8 mouse cellular contexts compared by ENCODE assay signal in genomic region chr2:118976282-118976929, GRCm38 (mm10). TPM values are rescaled to one million over a fixed set of nuclear protein-coding genes. Genes with fewer than 3 reads are reported as not detected.
A peak's percentile ranks its signal among the peaks of the same experiment; 100 is the strongest.
DNase-seq lines count a peak whose midpoint lies in the region; ATAC-seq and TF ChIP-seq lines count a peak whose summit lies in the region.

No protein-coding gene starts in this region.

- peak overlapping the region; percentile 98 for H3K4me2 ChIP-seq in kidney, embryonic 15.5 days
- peak overlapping the region; percentile 92 for H3K4me2 ChIP-seq in limb, embryonic 15.5 days
- H3K4me2 ChIP-seq in midbrain, postnatal 0 days (ENCODE audit: low read depth, low read length, poor library complexity, severe bottlenecking), result peak overlapping the region; percentile 87

- H3K27ac ChIP-seq in embryonic fibroblast, embryonic 13.5 days (ENCODE audit: insufficient read depth, low read length), result no peak overlapping the region
- H3K27ac ChIP-seq in heart, embryonic 10.5 days, result peak overlapping the region; percentile 87
- no peak overlapping the region for H3K27ac ChIP-seq in kidney, embryonic 15.5 days
- H3K27ac ChIP-seq in limb, embryonic 15.5 days, result no peak overlapping the region
- peak overlapping the region; percentile 32; the same call in 1 of the 2 replicates for H3K27ac ChIP-seq in midbrain, postnatal 0 days (ENCODE audit: low read depth, low read length)

- no peak for TF ChIP-seq POLR2A in embryonic fibroblast, embryonic 13.5 days (IDR thresholded peaks at IDR 0.05; ENCODE audit: low read depth, low read length)

- peak; percentile 93 for DNase-seq in brain, adult 2 months (ENCODE audit: low read depth, low spot score)
- peak; percentile 93 for DNase-seq in heart, embryonic 10.5 days (ENCODE audit: low spot score)
- DNase-seq in midbrain, postnatal 0 days (ENCODE audit: low spot score), result peak; percentile 80
- DNase-seq in spleen, postnatal 10 days (ENCODE audit: low spot score in 2 of 2), result peak; percentile 86 to 92

- H3K79me3 ChIP-seq in C2C12 (ENCODE audit: low read depth), result no peaks in the 10 kb centered on the region

- H3K79me2 ChIP-seq in C2C12 (ENCODE audit: control insufficient read depth, insufficient read depth), result no peaks in the 10 kb centered on the region

- no peak overlapping the region for H3K4me3 ChIP-seq in C2C12 (ENCODE audit: insufficient read depth, poor library complexity, severe bottlenecking)
- H3K4me3 ChIP-seq in embryonic fibroblast, embryonic 13.5 days (ENCODE audit: insufficient read depth, low read length), result peak overlapping the region; percentile 12
- peak overlapping the region; percentile 76 for H3K4me3 ChIP-seq in heart, embryonic 10.5 days
- H3K4me3 ChIP-seq in kidney, embryonic 15.5 days (replicated peaks), result peak overlapping the region; percentile 64
- H3K4me3 ChIP-seq in limb, embryonic 15.5 days, result peak overlapping the region; percentile 55
- H3K4me3 ChIP-seq in midbrain, postnatal 0 days (ENCODE audit: low read depth, low read length), result peak overlapping the region; percentile 50

- no peaks in the 10 kb centered on the region for H3K27me3 ChIP-seq in C2C12 (ENCODE audit: control insufficient read depth, insufficient read depth, insufficient read length)
- H3K27me3 ChIP-seq in heart, embryonic 10.5 days (ENCODE audit: insufficient read depth, poor library complexity, severe bottlenecking), result peaks cover 46% of the 10 kb centered on the region
- peaks cover 58% of the 10 kb centered on the region for H3K27me3 ChIP-seq in kidney, embryonic 15.5 days
- H3K27me3 ChIP-seq in limb, embryonic 15.5 days, result peaks cover 38% of the 10 kb centered on the region
- peaks cover 17% of the 10 kb centered on the region for H3K27me3 ChIP-seq in midbrain, postnatal 0 days (ENCODE audit: insufficient read depth, low read length)

- 1% methylated on average over 57 of the region's 57 CpGs for WGBS in heart, embryonic 10.5 days
- WGBS in kidney, embryonic 15.5 days, result under 1% methylated on average over 57 of the region's 57 CpGs
- WGBS in limb, embryonic 15.5 days, result 1% methylated on average over 57 of the region's 57 CpGs
- whole genome bisulfite sequencing in midbrain, postnatal 0 days, result under 1% methylated on average over 57 of the region's 57 CpGs

- peak; percentile 84 for ATAC-seq in kidney, embryonic 15.5 days (replicated peaks; ENCODE audit: low FRiP score)
- ATAC-seq in limb, embryonic 15.5 days (ENCODE audit: insufficient number of reproducible peaks, low FRiP score, low TSS enrichment, low read depth), result peak; percentile 84
- ATAC-seq in midbrain, postnatal 0 days (ENCODE audit: low FRiP score), result peak; percentile 83

- H3K36me3 ChIP-seq in C2C12 (ENCODE audit: control insufficient read depth, insufficient read depth), result no peaks in the 10 kb centered on the region
- H3K36me3 ChIP-seq in heart, embryonic 10.5 days, result no peaks in the 10 kb centered on the region
- no peaks in the 10 kb centered on the region for H3K36me3 ChIP-seq in kidney, embryonic 15.5 days
- no peaks in the 10 kb centered on the region for H3K36me3 ChIP-seq in limb, embryonic 15.5 days
- no peaks in the 10 kb centered on the region for H3K36me3 ChIP-seq in midbrain, postnatal 0 days (ENCODE audit: insufficient read depth, low read length)

- 0 out of 2 replicates have a peak, but pooled peaks cover 9% of the 10 kb centered on the region for H3K4me1 ChIP-seq in embryonic fibroblast, embryonic 13.5 days (ENCODE audit: control insufficient read depth, insufficient read depth, low read length)
- peaks cover 18% of the 10 kb centered on the region for H3K4me1 ChIP-seq in heart, embryonic 10.5 days
- H3K4me1 ChIP-seq in kidney, embryonic 15.5 days, result peaks cover 21% of the 10 kb centered on the region
- peaks cover 15% of the 10 kb centered on the region for H3K4me1 ChIP-seq in limb, embryonic 15.5 days
- H3K4me1 ChIP-seq in midbrain, postnatal 0 days (ENCODE audit: insufficient read depth, low read length), result 0 out of 2 replicates have a peak, but pooled peaks cover 3% of the 10 kb centered on the region

- H3ac ChIP-seq in C2C12 (ENCODE audit: control insufficient read depth, insufficient read length, low read depth), result peak overlapping the region; percentile 93

- H3K9ac ChIP-seq in kidney, embryonic 15.5 days, result peak overlapping the region; percentile 61
- peak overlapping the region; percentile 61 for H3K9ac ChIP-seq in limb, embryonic 15.5 days
- peak overlapping the region; percentile 64 for H3K9ac ChIP-seq in midbrain, postnatal 0 days (replicated peaks; ENCODE audit: low read length, poor library complexity, severe bottlenecking)

- no peaks in the 10 kb centered on the region for H3K9me3 ChIP-seq in heart, embryonic 10.5 days
- H3K9me3 ChIP-seq in kidney, embryonic 15.5 days (replicated peaks), result no peaks in the 10 kb centered on the region
- no peaks in the 10 kb centered on the region for H3K9me3 ChIP-seq in limb, embryonic 15.5 days
- no peaks in the 10 kb centered on the region for H3K9me3 ChIP-seq in midbrain, postnatal 0 days (ENCODE audit: low read length)

- peak; percentile 89 for TF ChIP-seq CTCF in C2C12 (IDR thresholded peaks at IDR 0.05; ENCODE audit: control insufficient read depth, insufficient read depth, insufficient read length)
- peak; percentile 66 for TF ChIP-seq CTCF in embryonic fibroblast, embryonic 13.5 days (IDR thresholded peaks at IDR 0.05; ENCODE audit: borderline replicate concordance, insufficient read depth, low read length)
- TF ChIP-seq CTCF in midbrain, postnatal 0 days (IDR thresholded peaks at IDR 0.05), result peak; percentile 76

TF ChIP-seq in C2C12, 6 proteins besides CTCF, POLR2A, EP300 and RAD21:
- TF ChIP-seq FOSL1 (IDR thresholded peaks at IDR 0.05; ENCODE audit: insufficient read depth, low read length, poor library complexity, severe bottlenecking) (no peak), MYOG (IDR thresholded peaks at IDR 0.05; ENCODE audit: control insufficient read depth, extremely low read depth, insufficient read length) (no peak), CEBPB (IDR thresholded peaks at IDR 0.05; ENCODE audit: low read depth) (no peak), MAX (IDR thresholded peaks at IDR 0.05) (peak; percentile 41), MYOD1 (IDR thresholded peaks at IDR 0.05; ENCODE audit: control insufficient read depth, insufficient read length, low read depth) (no peak), USF1 (IDR thresholded peaks at IDR 0.05; ENCODE audit: low read depth) (no peak)

RNA-seq across cellular contexts. Expression of gene Chst14, which starts 50.1 kb away (rescaled TPM):
- polyA plus RNA-seq in C2C12 (2012; fragmentation: generic; extraction: Trizol), result 21.3 TPM
- 44.8 and 46.0 TPM in 2 replicates for polyA plus RNA-seq in embryonic fibroblast, embryonic 13.5 days (2011; ENCODE audit: insufficient read length, low read depth, missing spikeins)
- polyA plus RNA-seq in heart, embryonic 10.5 days (2016; fragmentation: Nextera tagmentation; extraction: Ambion mirVana), result 18.8 and 20.1 TPM in 2 replicates
- polyA plus RNA-seq in kidney, embryonic 15.5 days (2015; fragmentation: Nextera tagmentation; extraction: Ambion mirVana), result 25.9 and 28.4 TPM in 2 replicates
- polyA plus RNA-seq in limb, embryonic 15.5 days (2015; fragmentation: Nextera tagmentation; extraction: Ambion mirVana), result 41.2 and 47.0 TPM in 2 replicates
- total RNA-seq in midbrain, postnatal 0 days (2014; rRNA removed), result 4.9 TPM in 2 replicates
- 3.0 and 3.1 TPM in 2 replicates for polyA plus RNA-seq in midbrain, postnatal 0 days (2015; fragmentation: Nextera tagmentation; extraction: Ambion mirVana)

RNA-seq across cellular contexts. Expression of gene Ccdc32, which starts 52.8 kb away (rescaled TPM):
- polyA plus RNA-seq in C2C12 (2012; fragmentation: generic; extraction: Trizol), result 9.3 TPM
- 12.1 and 12.7 TPM in 2 replicates for polyA plus RNA-seq in embryonic fibroblast, embryonic 13.5 days (2011; ENCODE audit: insufficient read length, low read depth, missing spikeins)
- 16.3 and 18.5 TPM in 2 replicates for polyA plus RNA-seq in heart, embryonic 10.5 days (2016; fragmentation: Nextera tagmentation; extraction: Ambion mirVana)
- 21.8 and 23.3 TPM in 2 replicates for polyA plus RNA-seq in kidney, embryonic 15.5 days (2015; fragmentation: Nextera tagmentation; extraction: Ambion mirVana)
- polyA plus RNA-seq in limb, embryonic 15.5 days (2015; fragmentation: Nextera tagmentation; extraction: Ambion mirVana), result 24.1 and 26.8 TPM in 2 replicates
- 26.5 and 44.7 TPM in 2 replicates for total RNA-seq in midbrain, postnatal 0 days (2014; rRNA removed)
- polyA plus RNA-seq in midbrain, postnatal 0 days (2015; fragmentation: Nextera tagmentation; extraction: Ambion mirVana), result 49.4 and 51.8 TPM in 2 replicates

RNA-seq across cellular contexts. Expression of gene Rpusd2, which starts 58.2 kb away (rescaled TPM):
- 4.2 TPM for polyA plus RNA-seq in C2C12 (2012; fragmentation: generic; extraction: Trizol)
- 3.9 and 4.2 TPM in 2 replicates for polyA plus RNA-seq in embryonic fibroblast, embryonic 13.5 days (2011; ENCODE audit: insufficient read length, low read depth, missing spikeins)
- 5.1 and 6.2 TPM in 2 replicates for polyA plus RNA-seq in heart, embryonic 10.5 days (2016; fragmentation: Nextera tagmentation; extraction: Ambion mirVana)
- 4.2 and 4.8 TPM in 2 replicates for polyA plus RNA-seq in kidney, embryonic 15.5 days (2015; fragmentation: Nextera tagmentation; extraction: Ambion mirVana)
- polyA plus RNA-seq in limb, embryonic 15.5 days (2015; fragmentation: Nextera tagmentation; extraction: Ambion mirVana), result 2.8 and 4.1 TPM in 2 replicates
- 10.1 and 10.2 TPM in 2 replicates for total RNA-seq in midbrain, postnatal 0 days (2014; rRNA removed)
- 2.9 and 3.2 TPM in 2 replicates for polyA plus RNA-seq in midbrain, postnatal 0 days (2015; fragmentation: Nextera tagmentation; extraction: Ambion mirVana)

Comparison
In these comparisons a context has a peak if more than half of its experiments do, and no peak if none do; other contexts are left out.
1. H3K27ac ChIP-seq: peak in heart, embryonic 10.5 days (single experiment) and midbrain, postnatal 0 days (single experiment); none in embryonic fibroblast, embryonic 13.5 days (single experiment), kidney, embryonic 15.5 days (single experiment) and limb, embryonic 15.5 days (single experiment).
2. Peak in every context shown above with its lines, with median percentiles within 50 percentile points of each other: CTCF ChIP-seq, DNase-seq, ATAC-seq, H3K4me2 ChIP-seq and H3K9ac ChIP-seq.